Mouse (Mus musculus): ENCODE data around the gene Ppp1r1b.

GRCm38 (mm10) chr11:98325821-98326218 is 22.4 kb upstream of the Ppp1r1b start:
- TF ChIP-seq GATA1 (IDR thresholded peaks at IDR 0.05; ENCODE audit: low read length), result no peak
- TF ChIP-seq TAL1 (IDR thresholded peaks at IDR 0.05; ENCODE audit: low read length), result no peak

Data from erythroblast, embryonic 14.5 days (primary cell).